Mouse (Mus musculus) A20 (cell line): ENCODE results near the gene Adprhl1.

Experiments used
- DNase-seq: peaks from one replicate; pipeline ENCODE4 v3.0.0-alpha.2; 2011; ENCODE audit warnings: low read depth, low spot score

The Adprhl1 gene

GRCm38 (mm10) chr8:13229802-13230201 lies 24.2 kb downstream of the Adprhl1 start:
- DNase-seq, result no peak

DNA sequence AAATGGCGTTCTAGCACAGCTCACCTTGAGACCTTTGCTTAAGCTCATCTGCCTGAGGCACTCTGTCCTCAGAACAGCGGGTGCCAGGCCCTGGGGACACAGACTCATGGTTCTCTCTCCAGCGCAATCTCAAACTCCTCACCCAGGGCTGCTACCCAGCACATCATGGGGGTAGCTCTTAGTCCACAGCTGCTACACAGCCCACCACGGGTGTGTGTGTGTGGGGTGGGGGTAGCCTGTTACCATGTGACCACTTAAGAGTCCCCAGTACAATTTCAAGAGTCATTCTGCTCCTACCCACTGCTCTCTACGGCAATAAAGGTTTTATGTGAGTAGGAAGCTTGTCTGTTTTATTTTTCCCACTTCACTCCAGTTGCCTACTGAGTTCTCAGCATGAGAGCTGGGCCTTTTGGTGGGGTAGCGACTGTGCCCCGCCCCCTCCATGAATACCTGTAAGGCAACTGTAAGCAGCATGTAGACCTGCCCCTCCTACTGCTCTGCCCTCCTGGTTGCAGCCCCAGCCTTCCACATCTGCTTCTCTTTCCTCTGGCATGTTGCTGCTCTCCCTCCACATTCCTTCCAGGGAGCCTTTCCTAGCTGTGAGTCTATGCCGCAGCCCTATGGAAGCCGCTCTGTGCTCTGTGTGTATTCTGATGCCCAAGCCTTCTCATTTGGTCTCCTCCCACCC lies 24.9 kb downstream of the Adprhl1 start:
- no peak for DNase-seq

DNA sequence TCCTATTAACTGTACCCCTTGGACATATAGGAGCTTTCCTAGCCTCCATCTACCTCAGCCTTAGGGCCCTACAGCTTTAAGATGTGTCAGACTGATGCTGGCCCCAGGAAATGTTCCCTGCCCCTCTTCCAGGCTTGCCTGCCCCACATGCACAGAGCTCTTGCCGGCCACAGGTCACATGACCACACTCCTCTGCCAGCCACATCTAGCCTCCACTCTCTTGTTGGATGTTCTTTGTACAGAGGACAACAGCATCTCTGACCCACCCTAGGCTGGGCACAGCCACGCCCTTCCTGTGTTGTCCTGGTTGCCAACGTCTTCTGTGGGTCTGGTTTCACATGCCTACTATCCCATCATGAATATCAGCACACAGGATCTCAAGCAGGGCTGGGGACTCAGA lies 26.8 kb downstream of the Adprhl1 start:
- DNase-seq, result no peak

DNA sequence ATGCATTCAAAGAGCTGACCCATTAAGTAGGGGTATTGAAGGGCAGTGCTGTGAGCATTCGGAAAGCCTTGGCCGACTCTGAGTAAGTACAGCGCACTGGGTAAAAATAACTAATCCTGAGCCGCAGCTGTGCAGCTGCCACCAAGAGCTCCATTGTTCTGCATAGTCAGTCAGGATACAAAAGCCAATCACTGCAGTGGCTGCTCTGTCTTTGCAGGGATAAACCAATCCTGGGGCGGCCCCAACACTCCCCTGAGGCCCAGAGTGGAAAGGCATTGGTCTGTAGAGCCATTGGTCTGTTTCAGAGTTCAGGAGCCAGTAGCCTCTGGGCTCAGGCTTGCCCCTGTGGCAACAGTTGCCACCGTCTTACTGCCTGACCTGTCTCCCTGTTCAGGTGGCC lies 27.7 kb downstream of the Adprhl1 start:
- peak; percentile 26 for DNase-seq

DNA sequence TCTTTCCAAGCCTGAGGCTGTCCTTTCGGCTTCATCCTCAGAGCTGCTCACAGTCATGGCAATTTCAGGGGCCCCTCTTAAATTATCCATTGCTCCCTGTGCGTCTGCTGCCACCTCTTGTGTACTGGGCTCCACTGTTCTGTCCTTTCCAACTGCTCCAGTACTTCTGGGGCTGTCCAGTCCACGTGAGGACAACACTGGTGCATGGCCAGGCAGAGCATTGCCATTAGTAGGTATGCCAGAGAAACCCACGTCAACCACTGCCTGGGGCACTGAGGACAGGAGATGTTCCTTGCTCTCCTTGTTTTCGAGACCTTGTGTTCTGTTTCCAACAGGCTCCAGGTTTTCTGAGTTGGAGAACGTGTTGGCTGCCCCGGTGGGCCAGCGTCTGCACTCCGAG lies 29.5 kb downstream of the Adprhl1 start:
- DNase-seq, result no peak

- DNase-seq, result no peak
Observed at GRCm38 (mm10) chr8:13218441-13218840, 35.5 kb downstream of the Adprhl1 start.

GRCm38 (mm10) chr8:13217986-13218385 lies 36.0 kb downstream of the Adprhl1 start:
- DNase-seq, result no peak

GRCm38 (mm10) chr8:13217093-13217492 lies 36.9 kb downstream of the Adprhl1 start:
- no peak for DNase-seq

DNA sequence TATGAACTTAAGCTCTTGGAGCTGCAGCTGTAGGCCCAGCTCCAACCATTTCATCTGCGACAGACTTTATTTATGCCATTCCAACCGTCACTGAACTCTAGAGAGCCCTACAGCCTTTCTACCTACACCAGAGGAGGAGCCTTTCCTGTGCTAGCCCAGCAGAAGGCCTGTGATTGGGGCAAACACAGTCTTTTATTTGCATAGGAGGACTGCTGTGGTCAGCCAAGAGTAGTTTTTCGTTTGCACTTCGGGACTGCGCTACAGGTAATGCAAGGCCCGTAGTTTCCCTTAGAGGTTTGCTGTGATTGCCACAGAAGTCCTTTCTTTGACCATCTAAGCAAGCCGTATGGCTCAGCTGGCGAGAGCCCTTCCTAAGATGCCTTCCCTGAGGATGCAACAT lies 37.6 kb downstream of the Adprhl1 start:
- no peak for DNase-seq

DNA sequence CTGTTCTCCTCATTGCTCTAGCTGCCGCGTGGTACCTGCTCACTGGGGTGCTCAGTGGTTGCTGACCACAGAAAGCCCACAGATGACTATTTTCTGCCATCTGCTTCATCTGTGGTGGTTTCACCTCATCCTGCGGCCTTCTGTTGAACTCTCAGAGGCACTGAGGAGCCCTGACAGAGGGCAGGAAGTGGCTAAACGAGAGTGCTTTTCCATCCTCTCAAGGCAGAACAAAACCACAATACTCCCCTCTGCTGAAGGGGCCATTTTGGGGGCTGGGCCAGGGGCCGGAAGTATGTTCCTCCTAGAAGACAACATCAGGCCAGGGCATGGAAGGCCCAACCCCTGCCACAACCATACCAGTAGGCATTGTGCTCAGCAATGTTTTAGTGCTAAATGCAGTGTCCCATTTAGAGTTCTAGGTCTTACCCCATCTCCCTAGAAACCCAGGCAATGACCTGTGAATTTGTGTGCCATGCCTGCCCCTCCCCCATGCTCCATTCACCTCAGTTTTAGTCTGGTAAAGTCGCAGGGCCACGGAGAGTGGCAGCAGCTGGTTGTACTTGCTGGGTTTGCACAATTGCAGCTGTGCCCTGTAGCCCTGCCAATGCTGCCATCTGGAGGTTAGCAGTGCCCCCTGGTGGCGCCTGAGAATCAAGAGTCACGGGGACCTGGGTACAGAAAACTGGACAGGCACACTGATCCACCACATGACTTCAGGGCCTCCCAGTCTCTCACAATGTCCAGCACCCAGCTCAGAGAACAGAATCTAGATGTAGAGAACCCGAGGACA lies 40.3 kb downstream of the Adprhl1 start:
- peak; percentile 91 for DNase-seq

DNA sequence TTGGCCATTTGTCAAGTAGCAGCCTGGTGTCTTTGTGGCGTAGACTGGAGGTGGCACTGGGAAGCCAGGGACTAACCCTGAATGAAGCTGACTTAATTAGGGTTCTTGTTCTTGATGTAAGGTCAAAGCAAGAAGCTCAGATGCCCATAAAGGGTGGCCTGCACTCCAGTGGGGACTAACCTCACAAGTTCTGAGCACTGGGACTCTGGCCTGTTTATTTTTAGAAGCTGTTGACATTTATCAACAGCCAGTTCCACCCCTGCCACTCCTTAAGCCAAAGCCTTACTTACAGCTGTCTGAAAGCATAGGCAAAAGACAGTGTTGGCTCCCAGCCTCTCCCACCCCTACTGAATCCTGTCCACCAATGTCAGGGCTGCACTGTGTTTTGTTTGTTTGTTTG lies 44.2 kb downstream of the Adprhl1 start:
- DNase-seq, result peak; percentile 22

DNA sequence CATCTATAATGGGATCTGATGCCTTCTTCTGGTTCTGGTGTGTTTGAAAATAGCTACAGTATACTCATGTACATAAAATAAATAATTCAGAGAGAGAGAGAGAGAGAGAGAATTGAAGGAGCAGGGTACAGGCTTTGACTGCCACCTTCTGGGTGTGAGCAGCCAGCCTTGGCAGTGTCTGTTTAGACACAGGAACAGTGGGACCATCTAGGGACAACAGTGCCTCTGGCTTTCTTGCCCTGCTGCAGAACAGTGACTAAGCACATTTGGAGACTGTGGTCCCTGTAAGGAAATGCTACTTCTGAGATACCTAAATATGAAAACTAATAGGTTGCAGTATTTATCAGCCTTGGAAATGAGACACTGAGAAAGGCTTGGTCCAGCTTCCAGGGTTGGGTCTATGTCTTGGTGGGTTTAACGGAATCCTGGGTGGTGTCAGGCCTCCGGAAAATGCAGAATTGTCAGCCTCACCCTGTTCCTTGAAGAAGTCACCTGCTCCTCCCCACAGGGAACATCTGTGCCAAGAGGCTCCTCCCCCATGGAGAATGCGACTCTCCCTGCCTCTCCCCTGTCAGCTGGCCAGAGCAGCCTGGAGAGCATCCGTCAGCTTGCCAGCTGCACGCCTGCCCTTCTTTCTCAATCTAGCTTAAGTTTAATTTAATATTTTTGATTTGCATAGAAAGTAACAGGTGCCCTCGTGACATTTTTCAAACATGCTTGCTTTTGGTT lies 45.2 kb downstream of the Adprhl1 start:
- peak; percentile 69 for DNase-seq

- DNase-seq, result no peak
Observed at GRCm38 (mm10) chr8:13206290-13206689, 47.7 kb downstream of the Adprhl1 start.

DNA sequence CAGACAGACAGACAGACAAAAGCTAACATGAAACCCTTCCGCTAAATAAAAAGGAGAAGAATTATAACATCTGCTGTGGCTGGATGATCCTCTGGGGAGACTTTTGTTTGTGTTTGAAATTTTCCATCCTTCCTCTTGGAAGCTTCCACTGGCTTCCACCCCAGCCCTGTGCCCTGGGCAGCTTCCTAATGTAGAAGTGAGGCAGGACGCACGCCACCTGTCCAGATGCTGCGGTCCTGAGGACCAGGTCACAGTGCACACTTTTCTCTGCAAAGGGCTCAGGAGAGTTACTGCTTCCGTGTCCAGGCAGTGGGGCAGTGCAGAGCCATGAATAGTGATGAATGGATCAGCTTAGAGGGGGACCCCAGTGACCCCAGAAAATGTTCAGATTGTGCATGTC lies 48.7 kb downstream of the Adprhl1 start:
- no peak for DNase-seq

GRCm38 (mm10) chr8:13204371-13205140 lies 49.4 kb downstream of the Adprhl1 start:
- DNase-seq, result no peak

DNA sequence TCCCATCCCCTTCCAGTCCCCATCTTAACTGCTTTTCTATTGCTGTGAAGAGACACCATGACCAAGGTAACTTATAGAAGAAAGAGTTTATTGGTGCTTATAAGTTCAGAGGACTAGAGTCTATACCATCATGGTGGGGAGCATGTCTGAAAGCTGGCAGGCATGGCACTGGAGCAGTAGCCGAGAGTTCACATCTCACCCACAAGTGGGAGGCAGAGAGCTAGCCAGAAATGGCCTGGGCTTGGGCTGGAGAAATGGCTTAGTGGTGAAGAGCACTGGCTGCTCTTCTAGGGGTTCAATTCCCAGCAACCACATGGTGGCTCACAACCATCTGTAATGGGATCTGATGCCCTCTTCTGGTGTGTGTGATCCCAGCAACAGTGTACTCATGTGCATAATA lies 50.5 kb downstream of the Adprhl1 start:
- DNase-seq, result peak; percentile 45

- no peak for DNase-seq
Observed at GRCm38 (mm10) chr8:13202806-13203205, 51.2 kb downstream of the Adprhl1 start.

DNA sequence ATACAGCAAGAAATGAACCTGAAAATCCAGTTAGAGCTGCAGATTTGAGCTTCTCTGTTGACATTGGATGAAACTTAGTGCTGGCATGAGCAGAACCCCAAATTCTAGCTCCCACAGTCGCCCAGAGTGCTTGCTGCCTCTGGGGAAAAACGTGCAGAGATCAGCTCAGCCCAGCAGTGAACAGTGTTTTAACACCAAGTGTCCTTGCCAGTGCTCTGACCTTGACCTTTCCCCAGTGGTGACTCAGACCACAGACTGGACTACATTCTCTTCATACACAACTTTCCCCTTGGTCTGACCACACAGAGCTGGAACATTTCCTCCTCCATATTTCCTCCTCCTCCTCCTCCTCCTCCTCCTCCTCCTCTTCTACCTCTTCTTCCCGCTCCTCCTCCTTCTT lies 51.9 kb downstream of the Adprhl1 start:
- DNase-seq, result no peak

DNA sequence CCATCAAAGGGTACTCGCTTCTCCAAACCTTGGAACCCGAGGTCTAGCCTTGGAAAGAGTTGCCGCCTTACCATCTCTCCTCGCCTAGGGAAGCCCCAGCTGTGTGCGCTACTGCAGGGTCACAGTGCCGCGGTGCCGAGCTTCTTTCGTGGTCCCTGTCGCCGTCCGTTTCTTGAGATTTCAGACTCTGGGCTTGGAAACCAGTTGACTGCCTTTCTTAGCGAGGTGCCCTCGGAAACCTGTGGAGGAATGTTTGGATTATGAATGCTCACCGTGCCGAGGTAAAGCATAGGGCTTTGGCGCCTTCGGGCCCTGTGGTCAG lies 53.0 kb downstream of the Adprhl1 start:
- no peak for DNase-seq

DNA sequence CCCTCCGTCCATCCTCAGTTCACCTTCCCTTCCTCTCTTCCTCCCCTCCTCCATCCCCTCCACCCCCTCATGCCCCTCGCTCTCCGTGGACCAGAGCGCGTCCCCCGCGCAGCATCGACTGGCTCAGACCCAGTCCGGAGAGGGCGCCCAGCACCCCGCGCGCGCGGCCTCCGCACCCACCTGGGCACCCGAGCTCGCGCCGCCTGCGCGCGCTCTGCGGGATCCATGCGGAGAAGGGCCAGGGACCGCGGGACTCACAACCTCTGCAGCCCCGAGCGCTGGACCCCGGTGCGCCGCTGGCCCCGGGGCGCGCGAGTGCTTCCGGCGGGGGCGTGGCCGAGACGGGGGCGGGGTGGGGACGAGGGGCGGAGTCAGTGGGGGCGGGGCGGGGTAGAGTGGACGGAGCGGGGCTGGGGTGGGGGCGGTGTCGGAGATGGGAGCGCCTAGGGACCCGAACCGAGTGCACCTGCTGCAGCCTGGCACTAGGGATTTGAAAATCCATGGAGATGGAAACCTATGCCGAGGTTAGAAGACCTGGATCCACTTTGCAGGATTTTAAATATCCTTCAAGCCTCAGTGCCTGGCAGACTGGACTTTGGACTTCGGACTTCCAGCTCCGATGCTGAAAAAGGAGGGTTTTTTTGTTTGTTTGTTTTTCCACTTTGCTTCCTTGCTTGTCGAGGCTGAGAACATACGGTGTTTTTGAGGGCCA lies 53.5 kb downstream of the Adprhl1 start, which contains the start of gene Grtp1:
Gene Grtp1 (minus strand): TSS at position 320 of the 712 bp plus-strand sequence.
- peak; percentile 60 for DNase-seq

DNA sequence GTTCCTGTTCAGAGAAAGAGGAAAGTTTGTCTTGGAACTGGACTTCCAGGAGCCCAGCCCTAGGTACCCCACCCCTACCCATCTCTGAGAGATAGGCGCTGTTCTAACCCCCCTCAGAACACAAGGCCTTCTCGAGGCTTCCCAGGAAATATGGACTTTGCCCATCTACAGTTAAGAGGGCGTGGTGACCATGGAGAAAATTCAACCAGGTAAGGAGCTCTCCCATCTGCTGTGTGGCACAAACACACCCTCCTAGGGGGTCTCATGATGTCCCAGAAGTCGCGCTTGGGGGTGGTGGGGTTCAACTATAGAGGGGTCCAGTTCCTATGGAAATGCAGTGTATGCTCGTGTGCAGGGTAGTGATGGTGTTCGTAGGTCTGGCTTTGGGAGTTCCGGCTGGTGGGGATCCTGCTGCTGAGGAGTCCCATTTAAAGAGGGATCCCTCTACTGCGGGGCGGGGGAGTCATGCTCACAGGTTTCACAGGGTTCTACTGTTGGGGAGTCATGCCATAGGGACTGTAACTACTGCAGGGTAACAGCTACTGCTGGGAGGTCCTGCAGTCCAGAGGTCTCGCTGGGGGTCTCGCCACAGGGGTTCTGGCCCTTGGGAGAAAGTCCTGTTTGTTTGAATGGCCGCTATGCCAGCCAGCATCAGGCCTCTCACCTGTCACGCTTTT lies 54.4 kb downstream of the Adprhl1 start:
- peak; percentile 13 for DNase-seq
